Mouse (Mus musculus) forebrain, embryonic 13.5 days (tissue): ENCODE results near the gene Xpo4. TPM values are rescaled to one million over a fixed set of nuclear protein-coding genes. Genes with fewer than 3 reads are reported as not detected.

Experiments
- ATAC-seq: fragments of 200-750 bp; cut with Nextera tagmentation; 2 replicates; pipeline ENCODE4 v1.8.0; 2017
- H3K27ac ChIP-seq: fragments of 300-500 bp; sonication (generic); 2 replicates; pipeline ENCODE4 v1.5.1; 2015; ENCODE audit warnings: inconsistent platforms, mild to moderate bottlenecking, moderate library complexity
- H3K27me3 ChIP-seq: fragments of 300-500 bp; sonication (generic); 2 replicates; pipeline ENCODE4 v1.6.1; 2015; ENCODE audit warnings: mild to moderate bottlenecking, inconsistent platforms
- H3K36me3 ChIP-seq: fragments of 300-500 bp; sonication (generic); 2 replicates; pipeline ENCODE4 v1.6.1; 2015; ENCODE audit warnings: mild to moderate bottlenecking, inconsistent platforms; ENCODE audit not compliant: poor library complexity, severe bottlenecking
- H3K4me1 ChIP-seq: fragments of 300-500 bp; sonication (generic); 2 replicates; pipeline ENCODE4 v1.6.1; 2015; ENCODE audit warnings: inconsistent platforms
- H3K4me2 ChIP-seq: fragments of 300-500 bp; sonication (generic); 2 replicates; pipeline ENCODE4 v1.6.1; 2015; ENCODE audit warnings: inconsistent platforms, mild to moderate bottlenecking, moderate library complexity
- H3K4me3 ChIP-seq: fragments of 300-500 bp; sonication (generic); 2 replicates; pipeline ENCODE4 v1.5.1; 2015; ENCODE audit warnings: mild to moderate bottlenecking, inconsistent platforms
- H3K9ac ChIP-seq: fragments of 300-500 bp; sonication (generic); 2 replicates; pipeline ENCODE4 v1.6.1; 2015; ENCODE audit warnings: mild to moderate bottlenecking, inconsistent platforms
- H3K9me3 ChIP-seq: fragments of 300-500 bp; sonication (generic); replicated peaks from 2 replicates; pipeline ENCODE4 v1.6.1; 2016; ENCODE audit warnings: inconsistent platforms
- WGBS: fragments of 180-500 bp; shearing (Covaris S2); methylation state at CpG from one replicate; pipeline ENCODE4 v1.1.7; 2015; 5-methylcytosine and 5-hydroxymethylcytosine counted together
- polyA plus RNA-seq: library from polyadenylated mRNA; unstranded; fragments of >200 nt; fragmentation: Nextera tagmentation; extraction: Ambion mirVana; gene quantifications from 2 replicates; pipeline ENCODE4 v1.2.1, GENCODE M21; 2015

Gene Xpo4
- polyA plus RNA-seq, 1 experiment from 2014 or later: 19.3 TPM

- no peaks in the 10 kb centered on the region for H3K9me3 ChIP-seq
- ATAC-seq: no peak
- 55% methylated on average over 4 of the region's 4 CpGs for WGBS
- no peaks in the 10 kb centered on the region for H3K27me3 ChIP-seq
- peaks cover 19% of the 10 kb centered on the region for H3K36me3 ChIP-seq
- H3K4me3 ChIP-seq: no peak overlapping the region
- H3K4me2 ChIP-seq: no peak overlapping the region
- H3K9ac ChIP-seq: no peak overlapping the region
- peaks cover 20% of the 10 kb centered on the region for H3K4me1 ChIP-seq
- H3K27ac ChIP-seq: peak overlapping the region; percentile 19; the same call in 1 of the 2 replicates
Measured at GRCm38 (mm10) chr14:57621699-57622098, 43.5 kb downstream of the Xpo4 start.

DNA sequence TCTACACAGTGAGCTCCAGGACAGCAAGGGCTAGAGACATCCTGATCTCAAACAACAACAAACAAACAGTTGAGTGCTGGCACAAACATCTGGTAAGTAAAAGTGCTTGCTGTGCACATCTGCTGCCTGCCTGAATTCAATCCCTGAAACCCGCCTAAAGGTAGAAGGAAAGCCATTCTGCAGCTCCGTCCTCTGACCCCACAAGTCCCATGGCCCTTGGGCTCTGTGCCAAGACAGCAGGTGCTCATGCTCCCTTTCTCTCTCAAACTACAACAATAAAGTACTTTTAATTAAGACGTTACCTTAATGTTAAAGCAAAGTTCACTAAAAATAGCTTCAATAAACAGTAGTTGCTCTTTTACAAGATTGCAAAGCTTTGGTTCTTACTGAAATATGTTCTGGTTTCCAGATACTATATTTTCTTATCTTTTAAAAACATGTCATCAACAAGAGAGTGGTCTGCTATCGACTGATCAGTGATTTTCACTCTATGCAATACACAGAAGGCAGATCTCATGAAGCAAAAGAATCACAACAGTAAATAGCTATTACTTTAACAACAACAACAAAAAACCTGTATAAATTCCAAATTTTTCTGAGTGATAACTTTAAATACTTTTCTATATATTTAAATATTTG lies 44.5 kb downstream of the Xpo4 start:
- H3K9ac ChIP-seq: no peak overlapping the region
- whole genome bisulfite sequencing: 37% methylated on average over 4 of the region's 4 CpGs
- peaks cover 22% of the 10 kb centered on the region for H3K4me1 ChIP-seq
- peaks cover 12% of the 10 kb centered on the region for H3K36me3 ChIP-seq
- H3K27me3 ChIP-seq: no peaks in the 10 kb centered on the region
- no peak overlapping the region for H3K4me2 ChIP-seq
- no peak for ATAC-seq
- H3K27ac ChIP-seq: no peak overlapping the region
- H3K9me3 ChIP-seq: no peaks in the 10 kb centered on the region
- H3K4me3 ChIP-seq: no peak overlapping the region

- Histone ChIP-seq H3K27ac (no peak overlapping the region), H3K36me3 (peaks cover 5% of the 10 kb centered on the region; the same call in 1 of the 2 replicates), H3K9me3 (no peaks in the 10 kb centered on the region), H3K4me2 (no peak overlapping the region), H3K27me3 (no peaks in the 10 kb centered on the region), H3K4me3 (no peak overlapping the region), H3K9ac (no peak overlapping the region), H3K4me1 (peaks cover 28% of the 10 kb centered on the region)
- 0 out of 2 replicates have a peak, but pooled peaks have one; percentile 27 for ATAC-seq
- WGBS: 47% methylated on average over 2 of the region's 2 CpGs
Measured at GRCm38 (mm10) chr14:57619487-57619886, 45.7 kb downstream of the Xpo4 start.

DNA sequence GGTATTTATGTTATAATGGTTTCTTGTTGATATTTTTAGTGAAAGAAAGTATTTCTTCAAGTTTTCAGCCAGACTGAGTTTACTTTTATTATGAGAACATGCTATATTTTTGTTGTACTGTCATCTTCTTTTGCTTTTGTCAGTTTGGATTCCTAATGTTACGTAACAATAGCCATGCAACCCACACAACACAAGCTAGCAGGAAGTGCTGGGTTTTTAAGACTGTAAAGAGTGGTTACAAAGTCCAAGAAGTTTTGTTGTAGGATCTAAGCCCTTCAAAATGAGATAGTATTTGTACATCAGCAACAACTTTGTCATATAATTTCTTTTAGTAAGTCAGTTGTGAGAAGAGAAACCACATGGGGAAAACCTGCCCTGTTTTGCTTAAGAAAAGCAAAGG lies 47.6 kb downstream of the Xpo4 start:
- no peak for ATAC-seq
- Histone ChIP-seq H3K4me3 (no peak overlapping the region), H3K4me2 (no peak overlapping the region), H3K27ac (no peak overlapping the region), H3K9ac (no peak overlapping the region), H3K36me3 (no peaks in the 10 kb centered on the region), H3K9me3 (no peaks in the 10 kb centered on the region), H3K27me3 (no peaks in the 10 kb centered on the region), H3K4me1 (peaks cover 28% of the 10 kb centered on the region)
- 100% methylated on average over 1 of the region's 1 CpGs for WGBS

DNA sequence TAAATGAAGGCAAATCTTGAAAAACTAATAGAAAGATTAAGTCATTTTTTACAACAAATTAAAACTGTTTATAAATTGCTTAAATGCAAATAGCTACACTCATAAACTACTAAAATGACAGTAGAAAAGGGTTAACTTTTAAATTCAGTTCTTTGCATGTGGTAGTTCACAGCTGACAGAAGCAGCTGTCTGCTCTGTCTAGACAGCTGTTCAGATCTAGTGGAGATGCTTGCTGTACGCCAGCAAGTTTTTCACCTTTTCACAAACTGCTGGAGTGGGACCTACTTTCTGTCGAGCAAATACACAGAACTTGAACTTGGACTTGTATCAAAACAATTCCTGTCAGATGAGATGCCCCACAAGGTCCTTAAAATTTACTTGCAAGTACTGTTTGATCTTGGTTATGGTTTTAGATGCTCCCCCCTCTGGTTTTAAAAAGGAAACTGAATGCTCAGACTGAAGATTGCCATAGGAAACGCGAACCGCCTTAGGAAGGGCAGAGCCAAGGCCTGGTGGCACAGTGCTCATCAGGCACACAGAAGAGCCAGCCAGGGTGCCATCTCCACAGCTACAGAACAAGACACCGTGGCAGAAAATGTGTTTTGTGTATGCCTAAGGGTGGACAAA lies 48.8 kb downstream of the Xpo4 start:
- WGBS: 79% methylated on average over 6 of the region's 6 CpGs
- no peaks in the 10 kb centered on the region for H3K9me3 ChIP-seq
- no peaks in the 10 kb centered on the region for H3K27me3 ChIP-seq
- H3K4me1 ChIP-seq: peaks cover 19% of the 10 kb centered on the region
- no peak overlapping the region for H3K27ac ChIP-seq
- no peak for ATAC-seq
- H3K4me3 ChIP-seq: no peak overlapping the region
- no peaks in the 10 kb centered on the region for H3K36me3 ChIP-seq
- H3K9ac ChIP-seq: no peak overlapping the region
- no peak overlapping the region for H3K4me2 ChIP-seq

GRCm38 (mm10) chr14:57615828-57616227 lies 49.4 kb downstream of the Xpo4 start:
- Histone ChIP-seq H3K9me3 (no peaks in the 10 kb centered on the region), H3K4me2 (no peak overlapping the region), H3K36me3 (no peaks in the 10 kb centered on the region), H3K4me3 (no peak overlapping the region), H3K4me1 (peaks cover 22% of the 10 kb centered on the region), H3K27ac (no peak overlapping the region), H3K27me3 (no peaks in the 10 kb centered on the region), H3K9ac (no peak overlapping the region)
- ATAC-seq: no peak
- WGBS: 46% methylated on average over 6 of the region's 6 CpGs

GRCm38 (mm10) chr14:57611034-57611433 lies 54.2 kb downstream of the Xpo4 start:
- H3K36me3 ChIP-seq: no peaks in the 10 kb centered on the region
- no peak for ATAC-seq
- H3K9me3 ChIP-seq: no peaks in the 10 kb centered on the region
- H3K4me1 ChIP-seq: peaks cover 46% of the 10 kb centered on the region
- no peak overlapping the region for H3K4me3 ChIP-seq
- H3K4me2 ChIP-seq: no peak overlapping the region
- no peaks in the 10 kb centered on the region for H3K27me3 ChIP-seq
- 0 out of 2 replicates have a peak overlapping the region, but pooled peaks have one; percentile 40 for H3K27ac ChIP-seq
- H3K9ac ChIP-seq: no peak overlapping the region
- 51% methylated on average over 2 of the region's 2 CpGs for WGBS

- WGBS: 64% methylated on average over 4 of the region's 4 CpGs
- H3K9me3 ChIP-seq: no peaks in the 10 kb centered on the region
- no peak; the same call in 1 of the 2 replicates for ATAC-seq
- H3K27ac ChIP-seq: peak overlapping the region; percentile 54
- H3K4me1 ChIP-seq: peaks cover 37% of the 10 kb centered on the region
- H3K36me3 ChIP-seq: no peaks in the 10 kb centered on the region
- H3K4me3 ChIP-seq: no peak overlapping the region
- H3K9ac ChIP-seq: no peak overlapping the region
- no peak overlapping the region for H3K4me2 ChIP-seq
- H3K27me3 ChIP-seq: no peaks in the 10 kb centered on the region
Measured at GRCm38 (mm10) chr14:57609816-57610329, 55.4 kb downstream of the Xpo4 start.

DNA sequence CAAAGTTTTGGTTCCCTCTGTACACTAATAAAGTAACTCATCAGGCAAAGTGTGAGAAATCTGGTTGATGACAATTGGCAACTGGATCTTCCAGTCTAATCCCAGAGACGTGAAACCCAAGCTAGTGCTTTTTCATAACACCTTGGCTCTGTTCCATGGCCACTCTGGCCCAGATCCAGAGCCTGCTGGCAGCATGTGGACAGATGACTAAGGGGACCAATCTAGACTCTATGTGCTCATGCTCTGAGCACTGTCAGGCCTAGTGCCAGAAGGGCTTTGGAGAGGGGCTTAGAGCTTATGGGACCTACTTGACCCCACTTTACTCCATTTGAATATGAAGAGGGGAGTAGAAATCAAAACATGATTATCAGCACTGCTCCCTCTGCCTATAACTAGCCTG lies 57.7 kb downstream of the Xpo4 start:
- ATAC-seq: peak; percentile 94

DNA sequence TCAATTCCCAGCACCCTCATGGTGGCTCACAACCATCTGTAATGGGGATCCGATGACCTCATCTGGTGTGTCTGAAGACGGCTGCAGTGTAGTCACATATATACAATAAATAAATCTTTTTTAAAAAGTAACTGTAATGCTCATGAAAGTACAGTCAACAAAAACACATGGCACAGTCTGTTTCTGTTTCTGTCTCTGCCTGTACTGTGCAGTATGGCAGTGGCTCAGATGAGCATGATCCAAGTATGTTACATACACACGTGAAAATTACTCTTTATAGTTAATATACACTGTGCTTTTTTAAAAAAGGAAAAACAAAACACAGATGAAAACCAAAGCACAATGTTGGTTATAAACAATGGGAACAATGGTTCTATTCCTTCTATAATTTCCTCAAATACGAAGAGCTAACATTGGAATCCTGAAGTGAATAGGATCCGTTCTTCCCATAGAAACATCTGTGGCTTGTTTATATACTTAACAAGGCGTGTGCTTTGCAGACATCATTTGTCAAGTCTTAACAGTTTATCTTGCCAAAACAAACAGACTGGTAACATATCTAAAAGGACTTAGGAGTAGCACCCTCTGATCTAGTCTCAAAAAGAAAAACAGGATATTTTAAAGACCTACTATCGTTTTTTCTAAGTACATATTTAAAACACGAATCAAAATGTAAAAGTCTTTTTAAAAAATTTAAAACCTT lies 58.4 kb downstream of the Xpo4 start:
- H3K4me3 ChIP-seq: no peak overlapping the region
- H3K36me3 ChIP-seq: peaks cover 25% of the 10 kb centered on the region
- no peak for ATAC-seq
- H3K4me1 ChIP-seq: peaks cover 37% of the 10 kb centered on the region
- H3K9ac ChIP-seq: no peak overlapping the region
- H3K4me2 ChIP-seq: no peak overlapping the region
- WGBS: 64% methylated on average over 8 of the region's 8 CpGs
- no peaks in the 10 kb centered on the region for H3K27me3 ChIP-seq
- no peaks in the 10 kb centered on the region for H3K9me3 ChIP-seq
- H3K27ac ChIP-seq: peak overlapping the region; percentile 48; the same call in 1 of the 2 replicates

More for the DNA sequence above, 57.7 kb downstream of the Xpo4 start:
- H3K4me2 ChIP-seq: no peak overlapping the region
- H3K9ac ChIP-seq: 0 out of 2 replicates have a peak overlapping the region, but pooled peaks have one; percentile 1
- WGBS: 9% methylated on average over 1 of the region's 1 CpGs
- H3K4me3 ChIP-seq: no peak overlapping the region
- no peaks in the 10 kb centered on the region for H3K9me3 ChIP-seq
- peaks cover 37% of the 10 kb centered on the region for H3K4me1 ChIP-seq
- H3K27me3 ChIP-seq: no peaks in the 10 kb centered on the region
- H3K36me3 ChIP-seq: peaks cover 19% of the 10 kb centered on the region
- H3K27ac ChIP-seq: peak overlapping the region; percentile 63; the same call in 1 of the 2 replicates

GRCm38 (mm10) chr14:57593279-57593678 lies 72.0 kb downstream of the Xpo4 start:
- H3K9ac ChIP-seq: no peak overlapping the region
- H3K4me1 ChIP-seq: no peaks in the 10 kb centered on the region
- H3K4me2 ChIP-seq: no peak overlapping the region
- H3K27ac ChIP-seq: no peak overlapping the region
- 95% methylated on average over 5 of the region's 5 CpGs for WGBS
- peaks cover 71% of the 10 kb centered on the region for H3K36me3 ChIP-seq
- no peak overlapping the region for H3K4me3 ChIP-seq
- no peaks in the 10 kb centered on the region for H3K9me3 ChIP-seq
- no peaks in the 10 kb centered on the region for H3K27me3 ChIP-seq
- no peak for ATAC-seq

DNA sequence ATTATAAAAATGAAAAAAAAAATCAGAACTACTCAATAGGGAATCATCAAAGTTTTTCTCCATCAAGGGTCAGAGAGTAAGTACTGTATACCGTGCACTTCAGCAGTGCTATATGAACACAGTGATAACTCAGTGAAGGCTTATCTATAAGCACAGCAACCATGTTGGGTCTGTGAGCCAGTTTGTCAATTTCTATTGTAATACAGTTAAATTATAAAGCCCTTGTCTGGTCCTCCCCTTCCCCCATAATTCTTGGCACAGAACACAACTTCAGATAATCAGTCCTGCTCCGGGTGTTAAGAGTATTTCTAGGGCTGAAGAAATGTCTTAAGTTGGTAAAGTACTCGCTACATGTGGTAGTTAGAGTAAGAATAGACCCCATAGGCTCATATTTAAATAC lies 73.4 kb downstream of the Xpo4 start:
- H3K9ac ChIP-seq: no peak overlapping the region
- H3K4me2 ChIP-seq: no peak overlapping the region
- H3K4me3 ChIP-seq: no peak overlapping the region
- H3K27ac ChIP-seq: no peak overlapping the region
- H3K4me1 ChIP-seq: no peaks in the 10 kb centered on the region
- peaks cover 71% of the 10 kb centered on the region for H3K36me3 ChIP-seq
- H3K9me3 ChIP-seq: no peaks in the 10 kb centered on the region
- WGBS: 93% methylated on average over 3 of the region's 3 CpGs
- no peaks in the 10 kb centered on the region for H3K27me3 ChIP-seq
- no peak for ATAC-seq
